ENCODE assay signal across 18 mouse cellular contexts in the genomic region with DNA sequence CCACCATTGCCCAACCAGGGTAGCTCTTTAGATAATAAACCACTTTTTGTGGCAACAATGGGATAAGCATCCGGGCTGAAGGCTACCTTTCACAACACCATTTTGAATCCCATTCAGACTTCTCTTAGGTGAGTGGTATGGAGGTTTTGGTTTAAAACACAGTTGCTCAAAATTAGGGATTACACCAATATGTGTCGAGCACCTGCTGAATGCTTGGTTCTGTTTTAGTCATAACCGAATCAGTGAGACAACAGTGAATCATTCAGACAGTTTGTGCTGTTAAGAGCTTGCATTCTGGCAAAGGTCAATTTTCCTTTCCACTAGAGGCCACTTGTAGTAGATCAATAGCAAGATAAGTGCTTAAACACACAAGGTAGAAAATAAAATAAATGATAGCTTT.
"Had no signal": no experiment of that assay in that cellular context is flagged by ENCODE, and none has a peak within 500 bp of the region (broad histone marks: within the 10 kb centered on the region; RNA-seq: fewer than 3 reads in every experiment).

No protein-coding gene starts in this region.

- H3K4me2 ChIP-seq: lung, embryonic 14.5 days; midbrain, embryonic 13.5 days; neural tube, embryonic 13.5 days; neural tube, embryonic 15.5 days had no signal

- H3K36me3 ChIP-seq: midbrain, embryonic 10.5 days; midbrain, embryonic 13.5 days; neural tube, embryonic 13.5 days; neural tube, embryonic 15.5 days had no signal

- H3K4me1 ChIP-seq: midbrain, embryonic 13.5 days; neural tube, embryonic 13.5 days; neural tube, embryonic 15.5 days had no signal

- ATAC-seq: midbrain, embryonic 13.5 days; midbrain, embryonic 16.5 days had no signal

- DNase-seq: lung, adult 18-20 months; lung, embryonic 14.5 days; lung, postnatal 10 days; lung, postnatal 4 days; retina, postnatal 1 day; right cerebral cortex, adult 18-20 months; right cerebral cortex, postnatal 25 days; right cerebral cortex, postnatal 4 days; spleen, adult 18-20 months; thymus, adult 18-20 months; thymus, postnatal 14 days; thymus, postnatal 36 days had no signal

- H3K4me3 ChIP-seq: midbrain, embryonic 10.5 days; midbrain, embryonic 13.5 days; myocyte; neural tube, embryonic 13.5 days; neural tube, embryonic 15.5 days had no signal

- H3K9me3 ChIP-seq: midbrain, embryonic 10.5 days; midbrain, embryonic 13.5 days; neural tube, embryonic 13.5 days; neural tube, embryonic 15.5 days had no signal

- H3K9ac ChIP-seq: lung, embryonic 14.5 days; midbrain, embryonic 13.5 days; neural tube, embryonic 13.5 days; neural tube, embryonic 15.5 days had no signal

- H3K27ac ChIP-seq: midbrain, embryonic 10.5 days; midbrain, embryonic 13.5 days; neural tube, embryonic 13.5 days; neural tube, embryonic 15.5 days had no signal

- H3K27me3 ChIP-seq: midbrain, embryonic 13.5 days; neural tube, embryonic 13.5 days; neural tube, embryonic 15.5 days had no signal
